Mouse (Mus musculus) kidney, adult 8-10 months (tissue): ENCODE data around the gene Olfr102.

Experiments
- DNase-seq, 2 experiments: peaks; one replicate each; pipeline ENCODE4 v3.0.0; 2022

Gene Olfr102

DNA sequence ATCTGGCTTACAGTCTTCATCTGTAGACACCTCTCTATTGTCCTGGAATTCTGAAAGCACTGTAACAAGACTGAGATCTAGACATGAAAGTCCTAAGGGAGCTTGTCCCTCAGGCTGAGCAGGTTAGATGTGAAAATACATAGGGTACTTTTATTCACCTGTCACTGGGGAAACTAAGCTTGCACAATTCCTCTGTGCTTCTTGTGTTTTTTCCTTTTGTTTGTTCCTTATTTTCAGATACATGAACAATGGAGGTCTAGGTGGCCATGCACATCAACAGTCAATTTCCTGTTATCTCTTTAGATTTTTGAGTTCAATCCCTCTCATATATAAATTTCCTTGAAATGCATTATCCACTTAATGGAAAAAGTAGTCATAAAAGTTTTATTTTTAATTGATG lies at the start of gene Olfr102:
Gene Olfr102, minus strand, starts transcription at position 101 of the 400 bp plus-strand sequence.
- no peak for DNase-seq

DNA sequence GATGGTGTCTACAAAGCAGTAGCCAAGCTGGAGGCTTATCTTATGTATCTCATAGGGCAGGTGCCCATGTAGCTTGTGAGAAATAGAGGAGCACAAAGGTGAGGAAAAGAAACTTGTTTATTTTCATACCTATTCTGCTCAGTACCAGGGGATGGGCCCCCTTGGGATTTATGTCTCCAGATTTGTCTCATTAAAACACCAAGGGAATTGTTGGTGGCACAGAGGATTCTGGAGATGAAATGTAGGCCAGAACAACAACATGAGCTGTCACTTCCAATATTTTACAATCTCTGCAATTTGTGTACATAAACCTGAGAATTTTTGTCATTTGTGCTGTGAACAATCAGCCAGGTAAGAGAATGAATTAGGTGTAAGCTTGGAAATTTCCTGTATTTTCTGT lies 42.4 kb upstream of the Olfr102 start, which contains the start of gene Olfr104-ps:
Gene Olfr104-ps, plus strand, starts transcription at position 301 of the 400 bp plus-strand sequence.
- DNase-seq: no peak

- no peak for DNase-seq
These were observed 22.7 kb upstream of the Olfr102 start, which contains the start of gene Olfr103 for GRCm38 (mm10) chr17:37339598-37339997. Gene Olfr103, minus strand, starts transcription at chr17:37339698.

DNA sequence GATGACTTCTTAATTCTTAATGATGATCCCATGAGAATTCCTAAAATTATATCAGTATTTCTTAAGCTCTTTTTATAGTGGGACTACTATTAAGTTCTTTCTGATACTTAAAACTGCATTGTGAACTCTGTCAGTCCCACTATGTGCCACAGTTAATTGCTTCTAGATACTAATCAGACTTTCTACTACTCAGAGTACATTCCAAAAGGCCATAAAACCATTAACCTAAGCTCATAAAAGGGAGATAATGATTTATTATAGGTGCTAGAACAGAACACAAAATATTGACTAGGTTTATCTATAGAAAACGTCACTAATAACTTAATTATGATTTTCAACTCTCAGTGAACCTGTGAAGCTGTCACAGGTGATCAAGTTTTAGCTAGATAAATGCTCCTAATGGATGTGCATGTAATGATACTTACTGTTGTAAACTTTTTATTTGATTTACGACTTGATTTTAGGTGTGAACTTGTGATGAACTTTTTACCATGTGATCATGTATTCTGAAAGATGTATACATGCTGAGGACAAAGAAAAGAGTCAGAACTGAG lies 6.6 kb downstream of the Olfr102 start:
- no peak for DNase-seq

GRCm38 (mm10) chr17:37308483-37308882 lies 8.4 kb downstream of the Olfr102 start:
- peak in 1 of 2 experiments; percentile 14 for DNase-seq

GRCm38 (mm10) chr17:37304213-37304612 lies 12.6 kb downstream of the Olfr102 start, which contains the start of gene Olfr101:
Gene Olfr101, minus strand, starts transcription at chr17:37304313.
- DNase-seq: no peak

DNA sequence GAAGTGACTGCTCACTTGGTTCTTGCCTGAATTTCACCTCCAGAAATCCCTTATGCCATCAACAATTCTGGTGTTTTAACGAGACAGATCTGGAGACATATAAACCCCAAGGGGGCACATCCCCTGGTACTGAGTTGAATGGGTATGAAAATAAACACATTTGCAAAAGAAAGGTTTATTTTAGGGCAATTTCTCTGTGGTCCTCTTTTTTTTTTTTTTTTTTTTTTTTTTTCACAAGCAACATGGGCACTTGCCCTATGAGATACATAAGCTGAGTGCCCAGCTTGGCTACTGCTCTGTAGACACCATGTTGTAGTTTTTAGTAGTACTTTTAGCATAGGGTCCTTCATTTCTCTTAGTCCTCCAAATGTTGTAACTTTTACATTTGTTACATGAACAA lies 33.5 kb downstream of the Olfr102 start, which contains the start of gene Olfr99:
Gene Olfr99, minus strand, starts transcription at position 101 of the 400 bp plus-strand sequence.
- no peak for DNase-seq

DNA sequence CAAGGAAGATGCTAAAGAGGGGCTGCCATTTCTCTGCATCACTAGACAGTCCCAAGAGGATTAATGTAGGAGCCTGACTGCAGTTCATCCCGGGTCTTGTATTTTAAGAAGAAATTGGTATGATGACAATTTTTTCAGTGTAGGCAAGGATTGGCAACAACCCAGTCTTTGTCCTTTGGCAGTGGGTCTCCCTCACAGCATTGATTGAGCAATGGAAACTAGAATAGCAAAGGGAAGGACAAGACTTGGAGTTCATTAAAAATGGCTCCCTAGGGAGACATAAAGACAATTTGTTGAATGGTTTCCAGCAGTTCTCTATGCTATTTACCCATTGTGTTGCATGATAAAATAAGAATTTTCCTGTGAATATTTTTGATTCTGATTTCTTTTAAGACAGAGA lies 36.5 kb downstream of the Olfr102 start:
- DNase-seq: no peak

DNA sequence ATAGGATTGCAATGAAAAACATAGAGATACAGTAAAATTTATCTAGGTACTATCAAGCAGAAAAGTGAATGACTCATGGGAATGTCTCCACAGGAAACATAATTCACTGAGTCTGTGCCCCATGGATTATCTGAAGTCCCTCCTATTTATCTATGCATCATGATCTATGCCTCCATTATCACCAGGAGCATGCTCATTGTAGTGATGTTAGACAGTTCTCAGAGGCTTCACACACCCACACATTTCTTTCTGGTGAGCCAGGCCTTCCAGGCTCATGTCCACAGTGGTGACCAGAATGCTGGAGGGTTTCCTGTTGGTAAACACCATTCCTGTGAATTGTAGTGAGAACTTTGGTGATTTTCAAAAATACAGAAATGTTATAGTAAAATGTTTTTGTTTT lies 40.3 kb downstream of the Olfr102 start:
- DNase-seq: no peak

DNA sequence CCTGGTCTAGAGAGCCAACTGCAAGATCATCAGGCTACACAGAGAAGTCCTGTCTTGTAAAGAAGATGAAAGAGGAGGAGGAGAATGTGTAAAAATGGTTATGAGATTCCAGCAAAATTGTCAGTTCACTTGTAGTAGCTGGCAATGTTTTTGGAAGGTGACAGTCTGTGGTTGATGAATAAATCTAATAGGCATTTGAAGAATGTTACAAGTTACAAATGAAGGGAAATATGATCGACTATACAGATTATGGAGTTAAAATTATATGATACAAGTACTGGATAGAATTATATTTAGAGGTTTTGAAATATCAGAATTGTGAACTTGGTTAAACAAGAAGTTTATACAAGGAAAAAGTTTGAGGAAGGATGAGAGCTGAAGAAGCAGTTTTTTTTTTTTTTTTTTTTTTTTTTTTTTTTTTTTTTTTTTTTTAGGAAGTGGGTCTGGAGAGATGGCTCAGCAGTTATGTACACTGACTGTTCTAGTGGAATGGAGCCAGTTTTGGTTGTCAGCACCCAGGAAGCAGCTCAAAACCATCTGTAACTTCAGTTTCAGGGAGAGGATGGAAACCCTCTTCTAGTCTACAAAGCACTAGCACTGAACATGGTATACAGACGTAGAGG lies 41.1 kb downstream of the Olfr102 start:
- DNase-seq: no peak

DNA sequence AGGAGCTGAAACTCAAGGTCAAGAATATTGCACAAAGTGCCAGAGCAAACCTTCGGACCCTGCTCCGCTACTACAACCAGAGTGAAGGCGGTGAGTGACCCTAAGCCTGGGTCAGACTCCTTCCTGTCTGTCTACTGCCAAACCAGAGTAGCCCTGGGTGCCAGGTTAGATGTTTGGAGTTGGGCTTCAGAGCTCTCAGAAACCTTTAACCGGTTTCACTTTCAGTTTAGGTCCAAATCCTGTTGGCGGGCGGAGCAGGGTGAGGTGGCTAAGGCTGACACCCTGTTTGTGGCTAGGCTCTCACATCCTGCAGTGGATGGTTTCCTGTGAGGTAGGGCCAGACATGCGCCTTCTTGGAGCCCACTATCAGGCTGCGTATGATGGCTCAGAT lies 46.2 kb downstream of the Olfr102 start:
- DNase-seq: peak; percentile 59 to 65

DNA sequence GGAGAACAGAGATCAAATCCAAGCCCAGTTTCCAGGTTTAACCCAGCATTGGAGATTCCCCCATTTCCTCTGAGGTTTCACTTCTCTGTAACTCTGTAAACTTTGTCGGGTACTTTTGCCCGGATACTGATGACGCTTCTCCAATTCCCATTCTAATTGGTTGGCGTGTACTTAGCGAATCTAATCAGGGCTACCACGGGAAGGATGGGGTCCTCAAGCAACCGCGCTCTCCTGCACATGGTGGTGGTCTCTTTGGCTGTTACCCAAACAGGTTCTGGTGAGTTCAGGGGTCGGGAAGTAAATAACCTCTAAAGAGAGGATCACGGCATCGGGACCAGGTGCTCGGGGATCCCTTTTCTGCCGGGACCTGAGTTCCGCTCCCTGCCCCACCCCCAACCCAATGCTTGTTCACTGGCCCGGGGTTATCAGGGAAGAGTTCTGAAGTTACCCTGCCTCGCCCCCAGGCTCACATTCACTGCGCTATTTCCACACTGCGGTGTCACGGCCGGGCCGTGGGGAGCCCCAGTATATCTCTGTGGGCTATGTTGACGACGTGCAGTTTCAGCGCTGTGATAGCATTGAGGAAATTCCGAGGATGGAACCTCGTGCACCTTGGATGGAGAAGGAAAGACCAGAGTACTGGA lies 46.7 kb downstream of the Olfr102 start, which contains the start of gene H2-M3:
Gene H2-M3, plus strand, starts transcription at position 163 of the 644 bp plus-strand sequence.
- peak; percentile 88 to 96 for DNase-seq

GRCm38 (mm10) chr17:37263626-37264025 lies 53.2 kb downstream of the Olfr102 start, which contains the start of gene Olfr98:
Gene Olfr98, minus strand, starts transcription at chr17:37263749.
- DNase-seq: no peak
